Mouse (Mus musculus) heart, adult 11 months (tissue): Measurements from ENCODE around the gene Raet1e.
"Not testable (repeated sequence)": the region's sequence is repeated elsewhere in the genome, so short reads cannot be mapped to it uniquely, and the experiment has no call there.

ENCODE experiments used
- DNase-seq: peaks from one replicate; pipeline ENCODE4 v3.0.0; 2022

The Raet1e gene

DNA sequence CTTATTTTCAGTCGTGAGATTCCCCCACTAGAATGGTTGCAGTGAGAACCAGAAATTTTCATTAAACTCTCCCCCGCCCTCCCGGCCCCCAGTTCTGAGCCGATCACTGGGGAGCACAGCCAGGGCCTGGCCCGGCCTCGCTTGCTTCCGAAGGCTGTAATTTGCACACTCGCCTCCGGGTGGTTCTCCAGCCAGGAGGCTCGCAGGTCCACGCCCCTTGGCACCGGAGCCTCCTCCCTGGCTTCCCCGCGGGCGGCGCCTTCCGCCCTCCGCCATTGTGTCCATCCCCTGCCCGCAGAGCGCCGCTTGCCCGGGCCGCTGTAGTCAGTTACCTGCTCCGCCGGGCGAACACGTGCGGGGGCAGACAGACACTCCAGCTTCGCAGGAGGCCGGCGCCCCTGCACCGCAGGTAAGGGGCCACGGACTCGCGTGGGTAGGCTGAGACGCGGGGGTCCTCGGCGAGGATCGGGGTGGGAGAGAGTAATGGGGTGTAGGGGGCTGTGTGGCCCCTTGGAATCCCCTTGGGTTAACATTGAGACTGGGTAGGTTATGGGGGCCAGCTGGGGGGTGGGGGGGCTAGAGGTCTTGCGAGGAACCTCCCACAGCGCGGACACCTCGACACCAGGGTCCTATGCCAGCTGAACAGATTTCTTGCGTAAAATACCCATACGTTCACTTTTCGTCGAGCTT is at the start of gene Raet1e, which contains the start of gene H60b:
Gene Raet1e (plus strand): TSS at position 260 of the 690 bp plus-strand sequence.
Gene H60b (plus strand): TSS at position 277 of the 690 bp plus-strand sequence.
- DNase-seq: peak; percentile 94

GRCm38 (mm10) chr10:22140665-22141280 is 17.6 kb upstream of the Raet1e start:
- peak; percentile 96 for DNase-seq

DNA sequence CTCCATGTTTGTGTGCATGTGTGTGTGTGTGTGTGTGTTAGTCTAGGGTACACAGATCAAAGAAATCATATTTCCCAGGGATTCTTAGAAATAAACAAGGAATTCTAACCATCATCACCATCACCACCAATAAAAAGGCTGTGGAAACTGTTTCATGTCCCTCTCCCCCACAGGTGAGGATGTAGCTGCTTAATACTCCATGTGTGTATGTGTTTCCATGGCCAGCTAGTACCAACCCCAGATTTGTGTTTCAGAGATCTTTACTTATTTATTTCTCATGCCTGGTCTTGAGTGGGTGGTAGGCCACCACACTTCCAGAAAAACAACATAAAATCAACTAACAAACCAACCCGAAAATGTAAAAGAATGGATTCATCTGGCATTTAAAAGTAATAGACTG is 16.2 kb upstream of the Raet1e start:
- DNase-seq: peak; percentile 83

GRCm38 (mm10) chr10:22142926-22143325 is 15.4 kb upstream of the Raet1e start:
- DNase-seq: no peak

- DNase-seq: peak; percentile 98
Observed at GRCm38 (mm10) chr10:22148441-22149072, 9.8 kb upstream of the Raet1e start.

DNA sequence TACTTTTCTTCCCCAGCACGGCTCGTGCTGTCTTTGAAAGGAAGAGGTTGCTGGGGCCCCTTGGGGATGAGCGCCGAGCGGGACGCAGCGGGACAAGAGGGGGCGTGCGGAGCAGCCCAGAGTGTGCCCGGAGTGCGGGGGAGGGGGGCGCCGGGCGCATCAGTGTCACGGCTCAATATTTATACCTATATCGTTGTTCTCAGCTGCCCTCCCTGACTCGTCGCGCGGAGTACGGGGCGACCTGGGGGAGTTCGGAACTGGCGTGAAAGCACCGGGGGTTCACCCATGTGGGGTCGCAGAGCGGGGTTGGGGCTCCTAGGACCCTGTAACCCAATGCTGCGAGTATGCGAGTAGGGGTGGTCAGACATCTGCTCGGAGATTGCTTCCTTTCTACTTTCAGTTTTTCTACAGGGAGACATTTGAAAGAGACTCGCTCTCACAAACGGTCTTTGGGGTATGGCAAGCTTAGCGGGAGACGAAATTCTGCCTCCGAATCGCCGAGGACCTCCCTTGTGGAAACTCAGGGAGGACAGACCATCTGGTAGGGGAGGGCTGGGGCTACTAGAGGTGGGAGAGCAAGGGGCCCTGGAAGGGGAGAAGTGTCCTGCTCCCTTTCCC is 9.2 kb upstream of the Raet1e start, which contains the start of gene E030030I06Rik:
Gene E030030I06Rik (minus strand): TSS at position 198 of the 618 bp plus-strand sequence.
- DNase-seq: peak; percentile 86

DNA sequence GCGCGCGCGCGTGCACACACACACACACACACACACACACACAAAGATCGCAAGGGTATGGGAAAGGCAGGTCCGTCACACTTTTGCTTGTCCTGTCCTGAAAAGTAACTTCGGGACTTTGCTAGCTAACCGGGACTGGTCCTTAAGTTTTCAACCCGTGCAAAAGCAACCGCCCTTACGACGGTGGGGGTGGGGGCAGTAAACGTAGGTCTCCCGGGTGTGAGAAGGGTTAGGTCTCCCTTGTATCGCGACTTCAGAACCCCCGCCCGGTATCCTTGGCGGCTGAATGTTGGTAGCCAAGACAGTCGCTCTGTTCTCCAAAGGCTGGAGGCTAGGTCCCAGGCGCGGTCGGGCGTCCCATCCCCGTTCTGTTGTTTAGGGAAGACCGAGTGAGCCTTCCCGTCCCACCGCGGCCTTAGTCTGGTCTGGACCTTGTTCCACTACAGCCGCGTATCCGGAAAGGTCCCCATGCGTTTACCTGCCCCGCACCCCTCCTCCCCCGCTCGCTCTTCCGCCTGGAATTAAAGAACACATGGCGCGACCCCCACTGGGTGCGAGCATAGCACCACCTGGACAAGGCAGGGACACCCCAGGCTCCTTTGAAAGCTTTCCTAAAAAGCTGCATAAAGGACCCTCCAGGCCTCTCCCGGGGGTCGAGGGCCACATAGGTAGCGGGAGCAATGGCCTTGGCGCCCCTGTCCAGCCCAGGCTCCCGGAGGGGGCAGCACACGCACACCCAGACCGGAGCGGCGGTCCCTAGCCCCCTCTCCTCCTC is 8.5 kb upstream of the Raet1e start:
- DNase-seq: peak; percentile 91

- peak; percentile 88 for DNase-seq
Observed at GRCm38 (mm10) chr10:22150593-22150992, 7.8 kb upstream of the Raet1e start.

- DNase-seq: peak; percentile 84
Observed at GRCm38 (mm10) chr10:22151056-22151862, 7.1 kb upstream of the Raet1e start.

- not testable (repeated sequence) for DNase-seq
Observed at GRCm38 (mm10) chr10:22151863-22152640, 6.3 kb upstream of the Raet1e start.

DNA sequence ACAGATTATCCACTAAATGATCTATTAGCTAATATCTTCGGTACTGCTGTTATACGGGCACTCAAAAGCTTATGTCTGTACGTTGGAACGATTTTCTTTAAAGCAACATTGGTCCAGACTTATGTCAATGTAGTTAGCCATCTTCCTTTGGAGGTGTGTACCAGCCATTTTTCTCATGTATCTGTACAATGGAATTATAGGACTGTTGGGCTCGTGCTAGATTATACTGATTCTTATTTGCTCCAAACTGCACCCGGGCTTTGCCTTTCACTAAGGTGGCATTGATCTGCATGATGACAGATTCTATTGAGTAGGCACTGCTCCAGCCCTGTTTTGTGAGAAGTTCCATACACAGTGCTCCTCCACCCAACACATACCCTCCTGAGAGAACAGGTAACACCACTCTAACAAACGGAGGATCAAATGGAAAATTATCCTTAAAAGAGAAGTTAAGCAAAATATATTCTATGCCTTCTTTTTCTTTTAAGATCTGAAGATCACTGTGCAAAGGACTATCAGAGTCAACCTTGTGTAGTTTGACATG is 5.2 kb upstream of the Raet1e start:
- DNase-seq: peak; percentile 54

GRCm38 (mm10) chr10:22154127-22154526 is 4.2 kb upstream of the Raet1e start:
- peak; percentile 61 for DNase-seq

DNA sequence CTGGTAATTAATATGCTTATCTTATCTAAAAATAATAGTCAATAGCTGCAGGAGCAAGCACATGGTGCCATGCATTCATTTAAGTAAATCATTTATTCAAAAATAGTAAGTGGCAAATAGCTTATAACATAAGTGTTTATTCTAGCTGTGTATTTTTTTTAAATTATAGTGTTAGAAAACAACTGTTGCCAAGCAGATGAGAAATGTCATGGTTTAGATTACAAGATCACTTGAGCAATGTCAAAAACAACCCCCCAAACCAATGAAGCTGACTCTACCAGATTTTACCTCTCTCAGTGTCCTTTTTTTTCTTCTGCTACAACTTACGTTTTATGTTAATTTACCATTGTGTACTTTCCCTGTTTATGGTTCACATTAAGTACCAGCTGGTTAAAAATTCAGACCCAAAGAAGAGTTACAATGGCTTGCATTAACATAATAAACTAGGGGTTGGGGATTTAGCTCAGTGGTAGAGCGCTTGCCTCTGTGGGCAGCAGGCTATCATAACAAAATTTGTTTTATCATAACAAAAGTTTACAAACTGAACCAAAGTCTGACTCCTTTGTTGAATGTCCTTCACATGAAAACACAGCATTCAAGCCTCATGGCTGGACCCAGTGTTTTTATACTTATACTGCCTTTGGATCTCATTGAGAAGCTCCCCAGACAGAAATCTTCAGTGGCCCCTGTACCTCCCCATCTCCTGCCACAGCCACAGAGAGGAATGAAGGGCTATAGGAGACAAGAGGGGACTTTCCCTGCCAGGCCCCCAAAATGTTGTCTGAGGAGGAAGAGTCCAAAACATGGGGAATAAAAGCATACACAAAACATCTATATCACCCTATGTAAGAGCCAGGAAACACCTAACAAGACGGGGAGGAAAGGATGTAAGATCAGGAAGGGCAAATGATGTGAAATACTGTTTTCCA is 3.2 kb upstream of the Raet1e start:
- peak; percentile 39 for DNase-seq

- DNase-seq: peak; percentile 78
Observed at GRCm38 (mm10) chr10:22159131-22159561, 777 bp downstream of the Raet1e start.

DNA sequence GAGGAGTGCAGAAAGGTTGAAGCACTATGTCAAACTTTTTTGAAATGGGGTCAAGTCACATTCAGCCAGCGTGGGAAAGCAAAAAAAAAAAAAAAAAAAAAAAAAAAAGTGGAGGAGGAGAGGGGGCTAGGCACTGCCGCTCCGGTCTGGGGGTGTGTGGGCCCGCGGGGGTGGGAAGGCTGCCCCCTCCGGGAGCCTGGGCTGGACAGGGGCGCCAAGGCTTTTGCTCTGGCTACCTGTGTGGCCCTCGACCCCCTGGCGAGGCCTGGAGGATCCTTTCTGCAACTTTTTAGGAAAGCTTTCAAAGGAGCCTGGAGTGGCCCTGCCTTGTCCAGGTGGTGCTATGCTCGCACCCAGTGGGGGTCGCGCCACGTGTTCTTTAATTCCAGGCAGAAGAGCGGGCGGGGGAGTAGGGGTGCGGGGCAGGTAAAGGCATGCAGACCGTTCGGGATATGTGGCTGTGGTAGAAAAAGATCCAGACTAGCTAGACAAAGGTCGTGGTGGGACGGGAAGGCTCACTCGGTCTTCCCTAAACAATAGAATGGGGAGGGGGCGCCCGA is 1.3 kb downstream of the Raet1e start:
- DNase-seq: peak; percentile 82

- peak; percentile 69 for DNase-seq
Observed at GRCm38 (mm10) chr10:22163279-22163678, 4.9 kb downstream of the Raet1e start.

DNA sequence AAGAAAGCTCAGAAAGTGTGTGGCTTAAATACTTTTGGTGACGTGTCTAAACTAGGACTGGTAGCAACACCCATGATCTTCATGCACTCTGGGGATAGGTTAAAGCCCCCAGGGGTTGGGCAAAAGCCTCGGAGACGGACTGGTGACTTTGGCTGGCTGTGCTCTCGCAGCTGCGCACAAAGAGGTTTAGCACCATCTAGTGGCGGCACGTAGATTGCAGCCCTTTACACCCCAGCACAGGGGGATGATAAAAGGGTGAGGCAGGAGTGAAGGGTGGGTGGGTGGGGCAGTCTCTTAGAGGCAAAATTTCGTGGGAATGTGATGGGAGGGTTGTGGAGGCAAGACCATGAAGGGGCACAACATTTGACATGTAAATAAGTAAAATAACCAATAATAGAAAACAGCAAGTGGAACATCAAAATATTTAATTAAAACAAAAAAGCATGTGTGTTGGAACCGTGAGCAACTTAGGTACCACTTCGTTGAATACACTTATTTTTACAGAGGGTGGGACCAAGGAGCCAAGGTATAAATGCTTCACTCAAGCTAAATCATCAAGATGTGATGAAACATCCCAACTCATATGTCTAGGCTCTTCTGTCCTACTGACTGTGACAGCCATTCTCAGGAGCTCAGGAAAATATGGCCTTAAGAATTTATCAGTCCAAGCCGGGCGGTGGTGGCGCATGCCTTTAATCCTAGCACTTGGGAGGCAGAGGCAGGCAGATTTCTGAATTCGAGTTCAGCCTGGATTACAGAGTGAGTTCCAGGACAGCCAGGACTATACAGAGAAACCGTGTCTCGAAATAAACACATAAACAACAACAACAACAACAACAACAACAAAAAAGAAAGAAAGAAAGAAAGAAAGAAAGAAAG is 5.6 kb downstream of the Raet1e start:
- peak; percentile 96 for DNase-seq
